Mouse (Mus musculus) lung, postnatal 0 days (tissue): ENCODE measurements around the gene Lnp1. TPM values are rescaled to one million over a fixed set of nuclear protein-coding genes. Genes with fewer than 3 reads are reported as not detected.
"Not testable (repeated sequence)": the region's sequence is repeated elsewhere in the genome, so short reads cannot be mapped to it uniquely, and the experiment has no call there.

Experiments used
- ATAC-seq: fragments of 200-750 bp; cut with Nextera tagmentation; 2 replicates; pipeline ENCODE4 v1.8.0; 2017; ENCODE audit warnings: moderate library complexity
- DNase-seq: peaks from one replicate; pipeline ENCODE4 v3.0.0-alpha.2; 2016; ENCODE audit warnings: low spot score
- H3K27ac ChIP-seq: fragments of 300-500 bp; sonication (generic); 2 replicates; pipeline ENCODE4 v1.5.1; 2014; ENCODE audit warnings: antibody characterized with exemption, mild to moderate bottlenecking, low read length, mixed read lengths
- H3K27me3 ChIP-seq: fragments of 300-500 bp; sonication (generic); replicated peaks from 2 replicates; pipeline ENCODE4 v1.6.1; 2014; ENCODE audit warnings: low read length, mixed read lengths; ENCODE audit not compliant: insufficient read depth
- H3K36me3 ChIP-seq: fragments of 300-500 bp; sonication (generic); 2 replicates; pipeline ENCODE4 v1.6.1; 2014; ENCODE audit warnings: low read length, mixed read lengths; ENCODE audit not compliant: insufficient read depth
- H3K4me1 ChIP-seq: fragments of 300-500 bp; sonication (generic); 2 replicates; pipeline ENCODE4 v1.6.1; 2014; ENCODE audit warnings: antibody characterized with exemption, low read depth, low read length, mixed read lengths; ENCODE audit not compliant: insufficient read depth
- H3K4me2 ChIP-seq: fragments of 300-500 bp; sonication (generic); replicated peaks from 2 replicates; pipeline ENCODE4 v1.6.1; 2014; ENCODE audit warnings: low read depth, mild to moderate bottlenecking, low read length, moderate library complexity, mixed read lengths
- H3K4me3 ChIP-seq: fragments of 300-500 bp; sonication (generic); 2 replicates; pipeline ENCODE4 v1.5.1; 2014; ENCODE audit warnings: low read depth, low read length
- H3K9ac ChIP-seq: fragments of 300-500 bp; sonication (generic); replicated peaks from 2 replicates; pipeline ENCODE4 v1.6.1; 2014; ENCODE audit warnings: low read depth, mild to moderate bottlenecking
- H3K9me3 ChIP-seq: fragments of 300-500 bp; sonication (generic); 2 replicates; pipeline ENCODE4 v1.6.1; 2016; ENCODE audit warnings: low read length, mixed read lengths
- CTCF ChIP-seq: IDR thresholded peaks from 2 replicates; pipeline ENCODE4 v1.5.1; 2016; ENCODE audit warnings: antibody characterized with exemption, mild to moderate bottlenecking
- EP300 ChIP-seq: IDR thresholded peaks from 2 replicates; pipeline ENCODE4 v1.6.1; 2016; ENCODE audit warnings: antibody characterized with exemption, mild to moderate bottlenecking, control low read depth
- WGBS: fragments of 180-500 bp; shearing (Covaris S2); extraction: QIAGEN DNeasy Blood & Tissue Kit; methylation state at CpG from one replicate; pipeline ENCODE4 v1.1.7; 2014; 5-methylcytosine and 5-hydroxymethylcytosine counted together
- polyA plus RNA-seq: library from polyadenylated mRNA; unstranded; fragments of >200 nt; fragmentation: Nextera tagmentation; extraction: Ambion mirVana; gene quantifications from 2 replicates; pipeline ENCODE4 v1.2.1, GENCODE M21; 2015

Lnp1 gene
- polyA plus RNA-seq, result not detected in 2 replicates

- H3K9ac ChIP-seq, result no peak within 1 kb of the TSS
- no peaks in the 10 kb centered on the region for H3K36me3 ChIP-seq
- H3K27me3 ChIP-seq, result no peaks in the 10 kb centered on the region
- 58% methylated on average over 3 of the region's 3 CpGs for WGBS
- ATAC-seq, result no peak
- no peak within 1 kb of the TSS for H3K4me2 ChIP-seq
- H3K4me1 ChIP-seq, result no peaks in the 10 kb centered on the region
- TF ChIP-seq EP300 (no peak), CTCF (no peak)
- no peak for DNase-seq
- H3K4me3 ChIP-seq, result no peak within 1 kb of the TSS
- no peak within 1 kb of the TSS for H3K27ac ChIP-seq
- H3K9me3 ChIP-seq, result no peaks in the 10 kb centered on the region
Observed at GRCm38 (mm10) chr16:56928023-56928422, at the start of gene Lnp1. Lnp1 (minus strand) TSS chr16:56928061.

- no peak overlapping the region for H3K9ac ChIP-seq
- no peaks in the 10 kb centered on the region for H3K36me3 ChIP-seq
- no peaks in the 10 kb centered on the region for H3K9me3 ChIP-seq
- TF ChIP-seq EP300 (no peak), CTCF (no peak)
- no peak overlapping the region for H3K4me3 ChIP-seq
- no peak overlapping the region for H3K27ac ChIP-seq
- no peaks in the 10 kb centered on the region for H3K27me3 ChIP-seq
- no peak overlapping the region for H3K4me2 ChIP-seq
- no peak for ATAC-seq
- no peaks in the 10 kb centered on the region for H3K4me1 ChIP-seq
- WGBS, result 43% methylated on average over 3 of the region's 3 CpGs
- no peak for DNase-seq
Observed at GRCm38 (mm10) chr16:56974646-56975045, 46.8 kb upstream of the Lnp1 start.

GRCm38 (mm10) chr16:56958311-56958710 is 30.4 kb upstream of the Lnp1 start:
- not testable (repeated sequence) for H3K4me3 ChIP-seq, H3K9me3 ChIP-seq, H3K9ac ChIP-seq, H3K27me3 ChIP-seq, H3K4me2 ChIP-seq, ATAC-seq, H3K36me3 ChIP-seq, H3K4me1 ChIP-seq, H3K27ac ChIP-seq, DNase-seq
- WGBS, result 97% methylated on average over 2 of the region's 2 CpGs

GRCm38 (mm10) chr16:56949085-56949484 is 21.2 kb upstream of the Lnp1 start:
- DNase-seq (no peak), ATAC-seq (no peak)
- 81% methylated on average over 5 of the region's 5 CpGs for WGBS
- H3K36me3 ChIP-seq, result no peaks in the 10 kb centered on the region
- no peaks in the 10 kb centered on the region for H3K9me3 ChIP-seq
- H3K27me3 ChIP-seq, result no peaks in the 10 kb centered on the region
- H3K4me2 ChIP-seq, result no peak overlapping the region
- H3K9ac ChIP-seq, result no peak overlapping the region
- H3K4me3 ChIP-seq, result no peak overlapping the region
- H3K27ac ChIP-seq, result no peak overlapping the region
- no peaks in the 10 kb centered on the region for H3K4me1 ChIP-seq
- no peak for TF ChIP-seq CTCF
- TF ChIP-seq EP300, result no peak

GRCm38 (mm10) chr16:56942341-56942740 is 14.5 kb upstream of the Lnp1 start:
- H3K27ac ChIP-seq, result no peak overlapping the region
- TF ChIP-seq EP300, result no peak
- no peak for TF ChIP-seq CTCF
- no peak overlapping the region for H3K9ac ChIP-seq
- DNase-seq (no peak), ATAC-seq (no peak)
- H3K36me3 ChIP-seq, result no peaks in the 10 kb centered on the region
- no peaks in the 10 kb centered on the region for H3K4me1 ChIP-seq
- H3K9me3 ChIP-seq, result no peaks in the 10 kb centered on the region
- H3K4me3 ChIP-seq, result no peak overlapping the region
- H3K27me3 ChIP-seq, result no peaks in the 10 kb centered on the region
- no peak overlapping the region for H3K4me2 ChIP-seq
- WGBS, result 76% methylated on average over 2 of the region's 2 CpGs

- no peaks in the 10 kb centered on the region for H3K4me1 ChIP-seq
- H3K36me3 ChIP-seq, result no peaks in the 10 kb centered on the region
- H3K4me3 ChIP-seq, result no peak overlapping the region
- 16% methylated on average over 8 of the region's 8 CpGs for WGBS
- no peak overlapping the region for H3K9ac ChIP-seq
- TF ChIP-seq CTCF, result peak; percentile 94
- no peak for TF ChIP-seq EP300
- no peak overlapping the region for H3K4me2 ChIP-seq
- DNase-seq (peak; percentile 86), ATAC-seq (peak; percentile 62)
- no peaks in the 10 kb centered on the region for H3K27me3 ChIP-seq
- no peaks in the 10 kb centered on the region for H3K9me3 ChIP-seq
- no peak overlapping the region for H3K27ac ChIP-seq
Observed at GRCm38 (mm10) chr16:56920102-56920657, 7.7 kb downstream of the Lnp1 start.

GRCm38 (mm10) chr16:56917230-56917629 is 10.6 kb downstream of the Lnp1 start:
- Histone ChIP-seq H3K27me3 (no peaks in the 10 kb centered on the region), H3K9ac (no peak overlapping the region), H3K4me3 (no peak overlapping the region), H3K9me3 (no peaks in the 10 kb centered on the region), H3K4me2 (no peak overlapping the region), H3K27ac (no peak overlapping the region), H3K4me1 (no peaks in the 10 kb centered on the region), H3K36me3 (no peaks in the 10 kb centered on the region)
- WGBS, result 82% methylated on average over 7 of the region's 7 CpGs
- no peak for TF ChIP-seq CTCF
- TF ChIP-seq EP300, result no peak
- ATAC-seq (no peak), DNase-seq (no peak)
